Mouse (Mus musculus): ENCODE data around the gene Nrn1.

- TF ChIP-seq CTCF (conservative IDR thresholded peaks at IDR 0.05; ENCODE audit: low read length) (no peak), NANOG (IDR thresholded peaks at IDR 0.05; ENCODE audit: borderline replicate concordance, low read length) (no peak), POU5F1 (IDR thresholded peaks at IDR 0.05; ENCODE audit: borderline replicate concordance, low read length) (no peak)
Observed at GRCm38 (mm10) chr13:36726551-36726950, 8.4 kb downstream of the Nrn1 start.
